Mouse (Mus musculus) lung, postnatal 0 days (tissue): ENCODE measurements around the gene Kat6b. TPM values are rescaled to one million over a fixed set of nuclear protein-coding genes. Genes with fewer than 3 reads are reported as not detected.

ENCODE experiments used
- ATAC-seq: fragments of 200-750 bp; cut with Nextera tagmentation; 2 replicates; pipeline ENCODE4 v1.8.0; 2017; ENCODE audit warnings: moderate library complexity
- DNase-seq: peaks from one replicate; pipeline ENCODE4 v3.0.0-alpha.2; 2016; ENCODE audit warnings: low spot score
- H3K27ac ChIP-seq: fragments of 300-500 bp; sonication (generic); 2 replicates; pipeline ENCODE4 v1.5.1; 2014; ENCODE audit warnings: antibody characterized with exemption, mild to moderate bottlenecking, low read length, mixed read lengths
- H3K27me3 ChIP-seq: fragments of 300-500 bp; sonication (generic); replicated peaks from 2 replicates; pipeline ENCODE4 v1.6.1; 2014; ENCODE audit warnings: low read length, mixed read lengths; ENCODE audit not compliant: insufficient read depth
- H3K36me3 ChIP-seq: fragments of 300-500 bp; sonication (generic); 2 replicates; pipeline ENCODE4 v1.6.1; 2014; ENCODE audit warnings: low read length, mixed read lengths; ENCODE audit not compliant: insufficient read depth
- H3K4me1 ChIP-seq: fragments of 300-500 bp; sonication (generic); 2 replicates; pipeline ENCODE4 v1.6.1; 2014; ENCODE audit warnings: antibody characterized with exemption, low read depth, low read length, mixed read lengths; ENCODE audit not compliant: insufficient read depth
- H3K4me2 ChIP-seq: fragments of 300-500 bp; sonication (generic); replicated peaks from 2 replicates; pipeline ENCODE4 v1.6.1; 2014; ENCODE audit warnings: low read depth, mild to moderate bottlenecking, low read length, moderate library complexity, mixed read lengths
- H3K4me3 ChIP-seq: fragments of 300-500 bp; sonication (generic); 2 replicates; pipeline ENCODE4 v1.5.1; 2014; ENCODE audit warnings: low read depth, low read length
- H3K9ac ChIP-seq: fragments of 300-500 bp; sonication (generic); replicated peaks from 2 replicates; pipeline ENCODE4 v1.6.1; 2014; ENCODE audit warnings: low read depth, mild to moderate bottlenecking
- H3K9me3 ChIP-seq: fragments of 300-500 bp; sonication (generic); 2 replicates; pipeline ENCODE4 v1.6.1; 2016; ENCODE audit warnings: low read length, mixed read lengths
- CTCF ChIP-seq: IDR thresholded peaks from 2 replicates; pipeline ENCODE4 v1.5.1; 2016; ENCODE audit warnings: antibody characterized with exemption, mild to moderate bottlenecking
- EP300 ChIP-seq: IDR thresholded peaks from 2 replicates; pipeline ENCODE4 v1.6.1; 2016; ENCODE audit warnings: antibody characterized with exemption, mild to moderate bottlenecking, control low read depth
- WGBS: fragments of 180-500 bp; shearing (Covaris S2); extraction: QIAGEN DNeasy Blood & Tissue Kit; methylation state at CpG from one replicate; pipeline ENCODE4 v1.1.7; 2014; 5-methylcytosine and 5-hydroxymethylcytosine counted together
- polyA plus RNA-seq: library from polyadenylated mRNA; unstranded; fragments of >200 nt; fragmentation: Nextera tagmentation; extraction: Ambion mirVana; gene quantifications from 2 replicates; pipeline ENCODE4 v1.2.1, GENCODE M21; 2015

Kat6b gene
- polyA plus RNA-seq, 1 experiment from 2014 or later: 5.3 TPM

GRCm38 (mm10) chr14:21452581-21452980, 28.7 kb upstream of the Kat6b start:
- TF ChIP-seq CTCF: no peak
- no peak for TF ChIP-seq EP300
- 66% methylated on average over 4 of the region's 4 CpGs for WGBS
- no peak overlapping the region for H3K4me2 ChIP-seq
- H3K36me3 ChIP-seq: peaks cover 8% of the 10 kb centered on the region; the same call in 1 of the 2 replicates
- no peaks in the 10 kb centered on the region for H3K9me3 ChIP-seq
- no peaks in the 10 kb centered on the region for H3K27me3 ChIP-seq
- H3K9ac ChIP-seq: no peak overlapping the region
- ATAC-seq: no peak
- H3K4me3 ChIP-seq: no peak overlapping the region
- no peaks in the 10 kb centered on the region for H3K4me1 ChIP-seq
- no peak overlapping the region for H3K27ac ChIP-seq
- no peak for DNase-seq

- peak; percentile 53 for ATAC-seq
- TF ChIP-seq EP300: no peak
- TF ChIP-seq CTCF: no peak
Observed at GRCm38 (mm10) chr14:21453896-21454295, 27.3 kb upstream of the Kat6b start.

GRCm38 (mm10) chr14:21455654-21456350, 25.4 kb upstream of the Kat6b start:
- Histone ChIP-seq H3K4me2 (no peak overlapping the region), H3K27me3 (no peaks in the 10 kb centered on the region), H3K9me3 (no peaks in the 10 kb centered on the region), H3K36me3 (no peaks in the 10 kb centered on the region), H3K27ac (no peak overlapping the region), H3K4me1 (no peaks in the 10 kb centered on the region), H3K4me3 (no peak overlapping the region), H3K9ac (no peak overlapping the region)
- TF ChIP-seq EP300: no peak
- no peak for TF ChIP-seq CTCF
- 87% methylated on average over 7 of the region's 7 CpGs for WGBS
- ATAC-seq (no peak), DNase-seq (no peak)

More at GRCm38 (mm10) chr14:21453896-21454295, 27.3 kb upstream of the Kat6b start:
- H3K9me3 ChIP-seq: no peaks in the 10 kb centered on the region
- H3K4me1 ChIP-seq: no peaks in the 10 kb centered on the region
- no peak overlapping the region for H3K4me2 ChIP-seq
- no peak overlapping the region for H3K9ac ChIP-seq
- H3K27ac ChIP-seq: no peak overlapping the region
- no peak overlapping the region for H3K4me3 ChIP-seq
- DNase-seq: peak; percentile 32
- H3K36me3 ChIP-seq: peaks cover 4% of the 10 kb centered on the region; the same call in 1 of the 2 replicates
- 45% methylated on average over 2 of the region's 2 CpGs for WGBS
- H3K27me3 ChIP-seq: no peaks in the 10 kb centered on the region

GRCm38 (mm10) chr14:21456526-21456925, 24.7 kb upstream of the Kat6b start:
- no peaks in the 10 kb centered on the region for H3K9me3 ChIP-seq
- H3K9ac ChIP-seq: no peak overlapping the region
- no peaks in the 10 kb centered on the region for H3K36me3 ChIP-seq
- no peak overlapping the region for H3K4me3 ChIP-seq
- no peak overlapping the region for H3K27ac ChIP-seq
- no peak overlapping the region for H3K4me2 ChIP-seq
- ATAC-seq (no peak), DNase-seq (no peak)
- TF ChIP-seq CTCF (no peak), EP300 (no peak)
- H3K27me3 ChIP-seq: no peaks in the 10 kb centered on the region
- H3K4me1 ChIP-seq: no peaks in the 10 kb centered on the region

- H3K27me3 ChIP-seq: no peaks in the 10 kb centered on the region
- no peak overlapping the region for H3K9ac ChIP-seq
- no peak overlapping the region for H3K27ac ChIP-seq
- no peak overlapping the region for H3K4me3 ChIP-seq
- no peaks in the 10 kb centered on the region for H3K9me3 ChIP-seq
- H3K4me2 ChIP-seq: no peak overlapping the region
- no peaks in the 10 kb centered on the region for H3K36me3 ChIP-seq
- no peaks in the 10 kb centered on the region for H3K4me1 ChIP-seq
- DNase-seq (no peak), ATAC-seq (no peak)
- WGBS: 67% methylated on average over 5 of the region's 5 CpGs
- TF ChIP-seq CTCF (no peak), EP300 (no peak)
Observed at GRCm38 (mm10) chr14:21457876-21458275, 23.4 kb upstream of the Kat6b start.

- no peak overlapping the region for H3K27ac ChIP-seq
- WGBS: 72% methylated on average over 7 of the region's 7 CpGs
Observed at GRCm38 (mm10) chr14:21458696-21459095, 22.5 kb upstream of the Kat6b start.

More at GRCm38 (mm10) chr14:21458696-21459095, 22.5 kb upstream of the Kat6b start:
- ATAC-seq (no peak), DNase-seq (no peak)
- no peaks in the 10 kb centered on the region for H3K27me3 ChIP-seq
- TF ChIP-seq CTCF (no peak), EP300 (no peak)
- no peaks in the 10 kb centered on the region for H3K9me3 ChIP-seq
- no peak overlapping the region for H3K4me2 ChIP-seq
- no peaks in the 10 kb centered on the region for H3K4me1 ChIP-seq
- H3K36me3 ChIP-seq: no peaks in the 10 kb centered on the region
- H3K4me3 ChIP-seq: no peak overlapping the region
- no peak overlapping the region for H3K9ac ChIP-seq
